Mouse (Mus musculus) liver (tissue): Measurements from ENCODE around the gene Foxred2.
A peak's percentile ranks its signal among the peaks of the same experiment; 100 is the strongest.

ENCODE experiments used
- DNase-seq: peaks from one replicate; pipeline ENCODE4 v3.0.0-alpha.2; 2020; ENCODE audit warnings: mixed read lengths

Foxred2 gene

GRCm38 (mm10) chr15:77945711-77946110, 10.8 kb downstream of the Foxred2 start:
- no peak for DNase-seq

- no peak for DNase-seq
These were observed 15.0 kb downstream of the Foxred2 start for GRCm38 (mm10) chr15:77941563-77941962.

- DNase-seq, result no peak
These were observed 18.0 kb downstream of the Foxred2 start for GRCm38 (mm10) chr15:77938516-77938915.

- no peak for DNase-seq
These were observed 20.7 kb downstream of the Foxred2 start for GRCm38 (mm10) chr15:77935673-77936375.

- DNase-seq, result no peak
These were observed 21.6 kb downstream of the Foxred2 start for GRCm38 (mm10) chr15:77934968-77935367.

- DNase-seq, result no peak
These were observed 22.2 kb downstream of the Foxred2 start for GRCm38 (mm10) chr15:77934326-77934725.

GRCm38 (mm10) chr15:77933770-77934169, 22.8 kb downstream of the Foxred2 start:
- DNase-seq, result peak; percentile 95

- no peak for DNase-seq
These were observed 23.3 kb downstream of the Foxred2 start for GRCm38 (mm10) chr15:77933222-77933621.

GRCm38 (mm10) chr15:77931689-77932016, 24.9 kb downstream of the Foxred2 start:
- peak; percentile 81 for DNase-seq

GRCm38 (mm10) chr15:77930986-77931688, 25.4 kb downstream of the Foxred2 start:
- DNase-seq, result no peak

GRCm38 (mm10) chr15:77929804-77930203, 26.7 kb downstream of the Foxred2 start:
- no peak for DNase-seq

GRCm38 (mm10) chr15:77928673-77929331, 27.7 kb downstream of the Foxred2 start, which contains the start of gene Txn2:
TSS of gene Txn2 (minus strand) at chr15:77929006.
- peak; percentile 95 for DNase-seq

- no peak for DNase-seq
These were observed 28.4 kb downstream of the Foxred2 start for GRCm38 (mm10) chr15:77928091-77928490.

GRCm38 (mm10) chr15:77926921-77927320, 29.6 kb downstream of the Foxred2 start:
- DNase-seq, result no peak

GRCm38 (mm10) chr15:77925195-77925594, 31.3 kb downstream of the Foxred2 start:
- DNase-seq, result no peak

- DNase-seq, result no peak
These were observed 33.1 kb downstream of the Foxred2 start for GRCm38 (mm10) chr15:77923267-77924035.

GRCm38 (mm10) chr15:77922710-77923109, 33.8 kb downstream of the Foxred2 start:
- peak; percentile 23 for DNase-seq

GRCm38 (mm10) chr15:77921636-77922035, 34.9 kb downstream of the Foxred2 start:
- no peak for DNase-seq

GRCm38 (mm10) chr15:77920511-77921462, 35.7 kb downstream of the Foxred2 start:
- no peak for DNase-seq

- DNase-seq, result no peak
These were observed 37.1 kb downstream of the Foxred2 start for GRCm38 (mm10) chr15:77919441-77919840.

- peak; percentile 85 for DNase-seq
These were observed 39.5 kb downstream of the Foxred2 start for GRCm38 (mm10) chr15:77916851-77917544.
